Mouse (Mus musculus): Measurements from ENCODE around the gene Crlf1. TPM values are rescaled to one million over a fixed set of nuclear protein-coding genes. Genes with fewer than 3 reads are reported as not detected.
A peak's percentile ranks its signal among the peaks of the same experiment; 100 is the strongest.

The Crlf1 gene
- polyA plus RNA-seq, 1 experiment = 1.7 TPM

- Histone ChIP-seq H3K4me3 (replicated peaks) (no peak overlapping the region), H3K36me3 (ENCODE audit: control insufficient read depth) (peaks cover 61% of the 10 kb centered on the region), H3K9me3 (ENCODE audit: control insufficient read depth, low read length) (no peaks in the 10 kb centered on the region), H3K27me3 (ENCODE audit: control insufficient read depth) (no peaks in the 10 kb centered on the region), H3K4me1 (ENCODE audit: control insufficient read depth) (peaks cover 37% of the 10 kb centered on the region)
- TF ChIP-seq GATA1 (IDR thresholded peaks at IDR 0.05; ENCODE audit: low read length) (no peak), TAL1 (IDR thresholded peaks at IDR 0.05; ENCODE audit: low read length) (no peak)
Measured at GRCm38 (mm10) chr8:70466305-70466704, 26.7 kb upstream of the Crlf1 start.

GRCm38 (mm10) chr8:70466771-70467170 lies 26.2 kb upstream of the Crlf1 start:
- H3K27me3 ChIP-seq (ENCODE audit: control insufficient read depth) = no peaks in the 10 kb centered on the region
- TF ChIP-seq GATA1 (IDR thresholded peaks at IDR 0.05; ENCODE audit: low read length) (no peak), TAL1 (IDR thresholded peaks at IDR 0.05; ENCODE audit: low read length) (no peak)
- H3K9me3 ChIP-seq (ENCODE audit: control insufficient read depth, low read length) = no peaks in the 10 kb centered on the region
- peaks cover 65% of the 10 kb centered on the region for H3K36me3 ChIP-seq (ENCODE audit: control insufficient read depth)
- no peak overlapping the region for H3K4me3 ChIP-seq (replicated peaks)
- peaks cover 37% of the 10 kb centered on the region for H3K4me1 ChIP-seq (ENCODE audit: control insufficient read depth)

DNA sequence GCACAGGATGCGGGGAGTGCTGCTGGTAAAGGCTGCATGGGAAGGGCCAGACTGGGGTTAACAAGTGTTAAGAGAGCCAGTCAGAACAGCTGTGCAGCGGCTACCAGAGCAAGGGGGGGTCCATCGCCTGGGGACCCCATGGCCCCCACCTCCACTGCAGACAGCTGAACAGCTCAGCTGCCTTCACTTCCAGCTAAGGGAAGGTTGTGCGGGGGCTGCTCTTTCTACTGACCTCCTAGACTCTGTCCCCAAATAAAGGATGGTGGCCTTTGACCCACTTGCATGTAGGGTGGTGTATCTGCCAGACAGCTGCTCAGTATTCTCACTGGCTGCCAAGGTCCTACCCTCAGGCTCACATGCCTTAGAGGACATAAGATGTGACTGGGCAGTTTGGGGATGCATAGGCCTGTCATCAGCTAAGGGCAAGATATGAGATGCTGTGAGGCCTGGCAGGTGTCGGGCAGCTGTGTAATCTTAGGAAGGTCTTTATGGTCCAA lies 25.7 kb upstream of the Crlf1 start:
- H3K4me1 ChIP-seq (ENCODE audit: control insufficient read depth) = peaks cover 37% of the 10 kb centered on the region
- H3K36me3 ChIP-seq (ENCODE audit: control insufficient read depth) = peaks cover 67% of the 10 kb centered on the region
- no peak for TF ChIP-seq GATA1 (IDR thresholded peaks at IDR 0.05; ENCODE audit: low read length)
- TF ChIP-seq TAL1 (IDR thresholded peaks at IDR 0.05; ENCODE audit: low read length) = no peak

GRCm38 (mm10) chr8:70467907-70468306 lies 25.1 kb upstream of the Crlf1 start:
- Histone ChIP-seq H3K4me3 (replicated peaks) (no peak overlapping the region), H3K9me3 (ENCODE audit: control insufficient read depth, low read length) (no peaks in the 10 kb centered on the region), H3K36me3 (ENCODE audit: control insufficient read depth) (peaks cover 72% of the 10 kb centered on the region), H3K27me3 (ENCODE audit: control insufficient read depth) (no peaks in the 10 kb centered on the region), H3K4me1 (ENCODE audit: control insufficient read depth) (peaks cover 37% of the 10 kb centered on the region)
- TF ChIP-seq GATA1 (IDR thresholded peaks at IDR 0.05; ENCODE audit: low read length) (no peak), TAL1 (IDR thresholded peaks at IDR 0.05; ENCODE audit: low read length) (no peak)

More for the DNA sequence above, 25.7 kb upstream of the Crlf1 start:
- H3K4me3 ChIP-seq (replicated peaks) = no peak overlapping the region
- H3K27me3 ChIP-seq (ENCODE audit: control insufficient read depth) = no peaks in the 10 kb centered on the region
- no peaks in the 10 kb centered on the region for H3K9me3 ChIP-seq (ENCODE audit: control insufficient read depth, low read length)

GRCm38 (mm10) chr8:70468733-70469132 lies 24.2 kb upstream of the Crlf1 start:
- Histone ChIP-seq H3K4me3 (replicated peaks) (no peak overlapping the region), H3K36me3 (ENCODE audit: control insufficient read depth) (peaks cover 74% of the 10 kb centered on the region), H3K4me1 (ENCODE audit: control insufficient read depth) (peaks cover 39% of the 10 kb centered on the region), H3K9me3 (ENCODE audit: control insufficient read depth, low read length) (no peaks in the 10 kb centered on the region), H3K27me3 (ENCODE audit: control insufficient read depth) (no peaks in the 10 kb centered on the region)
- TF ChIP-seq TAL1 (IDR thresholded peaks at IDR 0.05; ENCODE audit: low read length) = no peak
- no peak for TF ChIP-seq GATA1 (IDR thresholded peaks at IDR 0.05; ENCODE audit: low read length)

DNA sequence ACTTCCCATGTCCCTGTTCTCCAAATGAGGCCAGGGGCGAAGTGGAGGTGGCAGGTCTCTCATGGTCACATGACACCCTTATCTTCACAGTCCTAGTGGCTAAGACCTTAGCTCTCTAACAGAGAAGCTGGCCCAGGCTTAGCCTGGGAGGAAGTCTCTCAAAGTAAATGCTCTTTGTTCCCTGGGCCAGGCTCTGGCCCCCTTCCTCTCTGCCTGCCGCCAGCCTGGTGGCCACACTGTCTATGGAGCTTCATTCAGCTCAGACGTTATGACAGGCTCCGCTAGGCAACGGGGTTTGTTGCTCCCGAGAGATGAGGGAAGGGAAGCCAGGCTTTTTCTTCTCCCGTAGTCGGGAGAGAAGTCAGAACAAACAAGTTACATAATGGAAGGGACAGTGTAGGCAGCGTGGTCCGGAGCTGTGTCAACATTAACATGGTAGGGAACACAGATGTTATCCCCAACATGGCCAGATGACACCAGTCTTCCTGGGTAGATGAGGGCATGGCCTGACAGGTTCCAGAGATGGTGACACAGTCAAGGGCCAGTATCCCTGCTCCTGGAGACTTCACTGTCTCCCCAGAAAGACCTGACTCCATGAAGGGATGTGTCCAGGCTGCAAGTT lies 23.6 kb upstream of the Crlf1 start:
- Histone ChIP-seq H3K27me3 (ENCODE audit: control insufficient read depth) (no peaks in the 10 kb centered on the region), H3K9me3 (ENCODE audit: control insufficient read depth, low read length) (no peaks in the 10 kb centered on the region), H3K4me3 (replicated peaks) (no peak overlapping the region), H3K4me1 (ENCODE audit: control insufficient read depth) (peaks cover 42% of the 10 kb centered on the region), H3K36me3 (ENCODE audit: control insufficient read depth) (peaks cover 78% of the 10 kb centered on the region)
- TF ChIP-seq TAL1 (IDR thresholded peaks at IDR 0.05; ENCODE audit: low read length) (no peak), GATA1 (IDR thresholded peaks at IDR 0.05; ENCODE audit: low read length) (no peak)

DNA sequence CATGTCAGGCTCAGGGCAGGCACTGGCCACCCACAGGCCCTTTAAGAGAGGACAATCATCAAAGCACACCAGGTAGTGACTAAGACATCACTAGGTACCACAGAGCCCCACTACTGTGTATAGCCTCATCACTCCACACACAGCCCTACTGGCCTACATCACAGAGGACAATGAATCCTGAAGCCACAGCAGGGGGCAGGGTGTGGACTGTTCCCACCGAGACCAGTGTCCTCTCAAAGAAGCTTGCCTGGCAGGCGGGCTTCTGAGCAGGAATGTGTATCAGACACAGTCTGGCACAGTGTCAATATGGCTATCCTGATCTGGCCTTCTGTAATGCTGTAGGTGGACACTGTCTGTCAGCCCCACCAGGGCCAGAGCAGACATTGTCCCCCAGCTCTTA lies 23.0 kb upstream of the Crlf1 start:
- Histone ChIP-seq H3K27me3 (ENCODE audit: control insufficient read depth) (no peaks in the 10 kb centered on the region), H3K36me3 (ENCODE audit: control insufficient read depth) (peaks cover 80% of the 10 kb centered on the region), H3K4me1 (ENCODE audit: control insufficient read depth) (peaks cover 43% of the 10 kb centered on the region), H3K4me3 (replicated peaks) (no peak overlapping the region), H3K9me3 (ENCODE audit: control insufficient read depth, low read length) (no peaks in the 10 kb centered on the region)
- TF ChIP-seq GATA1 (IDR thresholded peaks at IDR 0.05; ENCODE audit: low read length) (no peak), TAL1 (IDR thresholded peaks at IDR 0.05; ENCODE audit: low read length) (no peak)

DNA sequence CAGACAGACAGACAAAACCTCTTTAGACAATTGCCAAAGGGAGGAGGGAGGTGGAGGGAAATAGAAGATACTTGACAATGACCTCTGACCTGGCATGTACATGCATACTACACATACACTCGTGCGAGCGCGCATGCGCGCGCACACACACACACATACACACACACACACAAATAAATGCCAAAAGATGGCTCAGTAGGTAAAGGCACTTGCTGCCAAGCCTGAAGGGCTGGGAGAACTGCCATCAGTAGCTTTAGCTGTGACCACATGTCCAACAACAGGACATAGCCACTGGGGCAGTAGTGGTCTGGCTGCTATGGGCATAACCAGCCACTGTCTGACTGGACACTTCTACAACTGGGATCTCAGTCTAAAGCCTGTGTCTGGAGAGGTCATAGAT lies 21.1 kb upstream of the Crlf1 start:
- TF ChIP-seq GATA1 (IDR thresholded peaks at IDR 0.05; ENCODE audit: low read length) (no peak), TAL1 (IDR thresholded peaks at IDR 0.05; ENCODE audit: low read length) (no peak)
- no peaks in the 10 kb centered on the region for H3K27me3 ChIP-seq (ENCODE audit: control insufficient read depth)
- peaks cover 57% of the 10 kb centered on the region for H3K4me1 ChIP-seq (ENCODE audit: control insufficient read depth)
- peaks cover 71% of the 10 kb centered on the region for H3K36me3 ChIP-seq (ENCODE audit: control insufficient read depth)
- no peaks in the 10 kb centered on the region for H3K9me3 ChIP-seq (ENCODE audit: control insufficient read depth, low read length)
- no peak overlapping the region for H3K4me3 ChIP-seq (replicated peaks)

- peaks cover 38% of the 10 kb centered on the region for H3K27me3 ChIP-seq (ENCODE audit: control insufficient read depth)
- H3K4me3 ChIP-seq (replicated peaks) = peak within 1 kb of the TSS; percentile 73
- H3K4me1 ChIP-seq (ENCODE audit: control insufficient read depth) = peaks cover 48% of the 10 kb centered on the region
- TF ChIP-seq GATA1 (IDR thresholded peaks at IDR 0.05; ENCODE audit: low read length) = peak; percentile 24; the same call in 1 of the 2 replicates
- TF ChIP-seq TAL1 (IDR thresholded peaks at IDR 0.05; ENCODE audit: low read length) = no peak
- H3K9me3 ChIP-seq (ENCODE audit: control insufficient read depth, low read length) = no peaks in the 10 kb centered on the region
- H3K36me3 ChIP-seq (ENCODE audit: control insufficient read depth) = peaks cover 30% of the 10 kb centered on the region
Measured at GRCm38 (mm10) chr8:70476333-70477268, 16.4 kb upstream of the Crlf1 start, which contains the start of gene Klhl26. TSS of gene Klhl26 (minus strand) at chr8:70476968.

Measured in erythroblast, embryonic 14.5 days (primary cell).